Mouse (Mus musculus): ENCODE measurements at regions not wholly inside any gene's neighbourhood (a gene's known extent, or its start where the extent isn't known, plus 50 kb on each side); places are given as distances from the start of the nearest gene placed in this dataset.
"Not testable (repeated sequence)": the region's sequence is repeated elsewhere in the genome, so short reads cannot be mapped to it uniquely, and the experiment has no call there.

- not testable (repeated sequence) for TF ChIP-seq CTCF (IDR thresholded peaks at IDR 0.05; ENCODE audit: low read depth, low read length); POLR2A (IDR thresholded peaks at IDR 0.05; ENCODE audit: extremely low read depth, insufficient read depth, low read length)
Measured at GRCm38 (mm10) chr6:68033608-68034007, 498.0 kb upstream of the Tacstd2 start.

Measured in liver, adult 2 months (tissue).